Mouse (Mus musculus) layer of hippocampus, postnatal 14 days (tissue): ENCODE results near the gene Dao. TPM values are rescaled to one million over a fixed set of nuclear protein-coding genes. Genes with fewer than 3 reads are reported as not detected.

ENCODE experiments used
- DNase-seq, 2 experiments: peaks; one replicate each; pipeline ENCODE4 v3.0.0; 2021 to 2022; ENCODE audit warnings: low spot score in 2 of 2, mixed read lengths in 1 of 2
- total RNA-seq, 2 experiments: library from RNA; stranded (reverse); gene quantifications; 2 replicates each; pipeline ENCODE4 v1.2.3; 2021

The Dao gene
- total RNA-seq, 2 experiments from 2014 or later: not detected

DNA sequence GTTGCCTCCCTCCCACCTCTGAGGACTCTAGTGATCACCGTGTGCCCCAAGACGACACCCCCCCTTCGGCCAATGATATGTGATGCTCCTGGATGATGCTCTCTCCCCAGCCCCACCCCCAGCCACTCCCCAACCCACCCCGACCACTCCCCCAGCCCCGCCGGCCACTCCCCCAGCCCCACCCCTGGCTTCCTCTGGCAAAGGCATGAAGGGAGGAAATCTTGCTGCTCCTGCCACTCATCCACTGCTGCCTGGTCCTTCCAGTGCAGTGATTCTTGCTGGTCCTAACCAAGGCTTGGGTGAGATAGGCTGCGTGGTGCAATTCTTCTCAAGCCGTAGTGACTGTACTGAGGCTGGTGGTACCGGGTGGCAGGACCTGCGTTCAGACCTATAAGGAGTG, 21.4 kb downstream of the Dao start:
- no peak for DNase-seq

DNA sequence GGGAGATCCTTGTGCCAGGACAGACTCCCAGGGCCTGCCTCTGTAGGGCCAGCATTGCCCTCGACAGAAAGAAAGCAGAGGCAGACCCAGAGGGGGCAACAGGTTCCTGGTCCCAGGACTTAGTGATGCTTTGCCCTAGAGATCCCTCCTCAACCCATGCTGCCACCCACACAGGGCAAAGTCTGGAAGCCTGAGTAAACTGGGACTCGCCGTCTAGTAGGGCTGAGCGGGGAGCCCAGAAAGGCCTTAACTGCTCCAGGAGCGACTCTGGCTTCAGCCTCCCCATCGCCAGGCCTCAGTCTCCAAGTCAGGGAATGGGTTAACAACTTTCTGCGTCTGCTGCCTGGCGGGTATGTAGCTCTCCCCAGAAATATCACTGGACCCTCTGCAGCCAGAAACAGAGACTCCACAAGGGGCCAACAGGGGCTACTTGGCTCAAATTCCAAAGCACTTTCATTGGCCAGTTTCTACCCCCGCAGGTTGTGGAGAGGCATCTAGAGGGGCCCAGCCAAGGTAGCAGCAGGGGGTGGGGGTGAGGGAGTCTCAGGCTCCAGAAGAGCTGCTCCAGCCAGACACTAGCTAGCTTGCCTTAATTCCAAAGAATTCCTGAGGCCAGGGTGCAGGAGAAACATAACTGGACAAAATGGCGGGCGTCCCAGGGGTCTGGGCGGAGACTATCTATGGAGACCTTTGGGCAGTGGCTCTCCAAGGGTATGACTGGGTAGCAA, 23.9 kb downstream of the Dao start:
- DNase-seq: no peak

DNA sequence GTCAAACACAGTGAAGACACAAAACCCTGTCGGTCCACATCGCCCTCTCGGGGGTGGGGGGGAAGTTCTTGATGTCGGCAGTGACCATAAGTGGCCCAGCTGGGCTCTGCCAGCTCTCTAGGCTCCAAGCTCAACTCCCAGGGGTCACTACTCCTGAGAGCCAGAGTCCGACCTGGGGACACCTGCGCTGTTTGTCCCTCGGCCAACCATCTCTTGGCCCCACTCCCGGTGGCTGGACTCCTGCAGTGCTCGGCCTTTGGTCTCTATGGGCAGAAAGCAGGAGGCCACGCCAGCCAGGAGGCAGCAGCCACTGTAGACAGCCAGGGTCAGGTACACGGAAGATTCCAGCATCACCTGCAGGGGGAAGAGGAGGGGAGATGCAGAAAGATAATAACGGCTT, 24.6 kb downstream of the Dao start:
- DNase-seq: no peak

DNA sequence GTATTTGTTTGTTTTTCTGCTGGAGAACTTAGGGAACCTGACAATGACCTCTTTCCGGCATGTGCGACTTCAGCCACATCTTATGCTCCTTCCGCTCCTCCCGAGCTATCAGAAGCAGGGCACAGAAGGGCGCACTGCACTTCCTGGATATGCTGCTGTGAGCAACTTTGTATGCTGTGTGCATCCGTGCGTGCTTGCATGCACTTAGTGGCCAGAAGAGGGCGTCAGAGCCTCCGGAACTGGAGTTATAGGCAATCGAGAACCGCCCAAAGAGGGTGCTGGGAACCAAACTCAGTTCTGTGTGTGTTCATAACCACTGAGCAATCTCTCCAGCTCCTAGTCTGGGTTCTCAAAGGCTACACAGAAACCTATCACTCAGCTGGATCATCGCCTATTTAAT, 27.1 kb downstream of the Dao start:
- DNase-seq: no peak

DNA sequence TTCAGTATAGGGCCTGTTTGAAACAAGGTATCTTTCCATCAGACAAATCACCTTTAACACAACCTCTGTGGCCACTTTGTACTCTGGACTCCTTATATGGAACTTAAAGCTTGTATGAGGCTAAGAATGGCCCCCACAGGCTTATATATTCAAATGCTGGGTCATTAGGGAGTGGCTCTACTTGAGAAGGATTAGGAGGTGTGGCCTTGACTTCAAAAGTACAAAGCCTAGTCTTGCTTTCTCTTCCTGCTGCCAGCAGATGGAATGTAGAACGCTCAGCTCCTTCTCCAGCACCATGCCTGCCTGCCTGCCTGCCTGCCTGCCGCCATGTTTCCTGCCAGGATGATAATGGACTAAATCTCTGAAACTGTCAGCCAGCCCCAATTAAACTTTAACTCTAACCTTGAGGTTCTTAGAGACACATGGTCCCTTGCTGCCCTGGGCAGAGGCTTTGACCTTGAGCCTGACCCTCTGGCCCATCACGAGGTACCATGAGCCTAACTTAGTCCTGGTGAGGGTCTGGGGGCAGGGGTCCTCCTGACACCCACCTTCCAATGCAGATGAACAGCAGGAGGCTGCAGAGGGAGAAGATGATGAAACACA, 28.8 kb downstream of the Dao start:
- no peak for DNase-seq

DNA sequence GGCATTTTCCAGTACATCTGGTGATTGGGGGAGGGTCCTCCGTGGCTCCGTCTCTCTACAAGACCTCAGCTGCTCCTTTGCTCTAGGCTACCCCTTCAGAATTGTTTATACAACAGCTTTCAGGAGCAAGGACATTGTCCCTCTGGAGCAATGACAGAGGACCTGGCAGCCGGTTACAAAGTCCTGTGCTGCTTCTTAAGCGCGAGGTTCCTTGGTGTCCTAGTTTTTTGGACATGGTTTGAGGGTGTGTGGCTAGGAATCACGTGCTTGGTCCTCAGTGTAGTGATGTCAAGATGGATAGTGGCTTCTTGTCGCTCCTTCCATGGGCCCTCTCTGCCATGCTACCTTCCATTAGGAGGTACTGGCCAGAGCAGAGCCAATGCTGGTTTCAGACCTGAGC, 30.9 kb downstream of the Dao start:
- no peak for DNase-seq

DNA sequence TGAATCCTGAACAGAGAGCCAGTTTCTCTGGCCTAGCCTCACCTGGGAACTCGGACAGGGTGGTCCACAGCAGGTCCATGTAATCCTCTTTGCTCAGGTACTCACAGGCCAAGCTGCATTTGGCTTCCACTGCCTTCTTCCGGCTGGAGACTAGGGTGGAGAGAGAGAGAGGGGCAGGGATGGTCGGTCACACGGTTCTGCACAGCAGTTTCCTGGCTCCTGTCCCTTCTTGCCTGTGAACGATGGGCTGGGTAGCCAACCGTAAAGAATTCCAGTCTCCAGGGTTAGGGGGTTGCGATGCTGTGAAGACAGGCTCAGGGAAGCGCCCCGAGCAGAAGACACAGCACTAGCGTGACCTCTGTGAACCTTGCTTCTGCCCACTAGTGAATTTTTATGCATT, 31.6 kb downstream of the Dao start:
- no peak for DNase-seq

DNA sequence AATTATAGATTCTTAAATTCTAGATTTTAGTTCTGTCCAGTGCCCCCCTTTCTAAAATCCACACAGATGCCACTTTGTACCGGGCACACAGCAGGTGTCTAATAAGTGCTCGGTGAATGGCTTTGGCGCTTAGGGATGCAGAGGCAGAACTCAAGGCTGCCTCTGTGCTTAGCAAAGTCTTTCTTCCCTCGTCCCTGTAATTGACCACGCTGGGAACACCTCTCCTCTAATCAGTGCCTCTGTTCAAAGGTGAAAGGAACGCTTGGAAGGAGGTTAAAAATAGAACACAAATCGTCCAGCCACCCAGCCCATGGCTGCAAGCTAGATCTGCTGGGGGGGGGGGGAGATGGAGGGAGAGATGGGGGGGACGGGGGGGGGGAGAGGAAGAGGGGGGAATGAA, 37.0 kb downstream of the Dao start:
- no peak for DNase-seq

DNA sequence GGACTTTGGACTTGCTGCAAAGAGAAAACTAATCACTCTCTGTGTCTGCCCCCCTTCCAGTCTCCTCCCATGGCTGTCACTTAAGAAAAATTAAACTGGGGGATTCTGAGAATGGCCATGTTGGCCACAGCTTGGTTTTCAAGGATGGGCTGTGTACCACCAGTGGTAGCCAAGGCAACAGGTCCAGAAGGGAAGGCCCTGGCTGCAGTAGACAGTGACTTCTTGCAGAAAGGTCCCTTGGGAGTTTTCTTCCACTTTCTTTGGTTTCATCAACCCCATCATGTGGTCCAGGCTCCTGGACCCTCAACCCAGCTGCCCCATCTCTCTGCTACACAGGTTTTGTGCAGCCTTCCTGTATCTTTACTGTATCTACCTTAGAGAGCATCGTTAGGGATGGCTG, 37.4 kb downstream of the Dao start:
- no peak for DNase-seq

DNA sequence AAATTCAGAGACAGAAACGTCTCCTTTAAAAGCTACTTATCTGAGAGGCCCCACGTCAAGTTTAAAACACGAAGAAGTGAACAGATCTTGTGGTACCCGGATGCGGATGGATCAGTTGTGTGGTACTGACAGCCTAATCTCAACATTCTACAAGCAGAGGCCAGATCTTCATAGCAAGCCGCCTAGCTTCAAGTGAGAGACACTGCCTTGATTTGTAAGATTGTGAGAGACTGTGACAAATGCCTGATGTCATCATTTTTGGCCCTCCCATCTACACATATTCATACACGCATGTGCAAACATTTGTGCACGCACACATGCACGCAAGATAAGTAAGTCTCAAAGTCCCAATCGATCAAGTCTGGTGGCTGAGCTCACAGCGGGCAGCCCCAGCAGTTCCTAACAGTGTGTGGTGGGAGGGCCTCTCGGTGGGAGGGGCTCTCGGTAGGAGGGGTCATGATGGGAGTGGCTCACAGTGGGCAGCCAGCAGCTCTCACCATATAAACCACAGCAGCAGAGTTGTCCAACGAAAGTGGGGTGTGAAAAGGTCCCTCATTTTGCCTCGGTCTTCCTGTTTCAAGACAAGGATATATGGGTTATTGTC, 37.9 kb downstream of the Dao start:
- DNase-seq: no peak

DNA sequence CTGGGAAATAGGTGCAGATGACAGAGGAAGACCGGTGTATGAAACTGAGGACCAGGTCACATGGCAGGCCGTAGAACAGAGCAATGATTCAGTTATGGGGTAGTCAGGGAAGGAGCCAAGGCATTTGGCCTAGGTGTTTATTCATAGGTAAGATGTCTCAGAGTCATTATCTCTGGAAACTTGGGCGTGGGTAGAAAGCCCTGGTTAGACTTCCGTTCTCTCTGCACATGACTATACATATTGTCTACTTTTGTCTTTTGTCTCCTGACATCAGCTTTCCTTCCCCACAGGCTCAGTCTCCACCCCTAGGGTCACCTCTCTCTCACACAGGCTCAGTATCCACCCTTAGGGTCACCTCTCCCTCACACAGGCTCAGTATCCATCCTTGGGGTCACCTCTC, 40.3 kb downstream of the Dao start:
- no peak for DNase-seq

DNA sequence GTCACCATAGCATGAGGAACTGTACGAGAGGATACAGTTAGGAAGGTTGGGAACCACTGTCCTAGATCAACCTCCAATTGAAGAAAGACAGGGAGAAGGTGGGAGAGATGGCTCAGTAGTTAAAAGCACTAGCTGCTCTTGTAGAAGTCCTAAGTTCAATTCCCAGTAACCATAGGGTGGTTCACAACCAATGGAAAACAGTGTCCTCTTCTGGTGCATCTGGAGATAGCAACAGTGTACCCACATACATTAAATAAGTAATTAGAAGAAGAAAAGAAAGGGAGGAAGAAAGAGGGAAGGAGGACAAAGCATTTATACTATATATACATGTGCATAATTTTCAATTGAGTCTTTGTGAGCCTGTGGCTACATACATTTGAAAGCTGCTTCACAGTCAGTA, 41.6 kb downstream of the Dao start:
- no peak for DNase-seq

DNA sequence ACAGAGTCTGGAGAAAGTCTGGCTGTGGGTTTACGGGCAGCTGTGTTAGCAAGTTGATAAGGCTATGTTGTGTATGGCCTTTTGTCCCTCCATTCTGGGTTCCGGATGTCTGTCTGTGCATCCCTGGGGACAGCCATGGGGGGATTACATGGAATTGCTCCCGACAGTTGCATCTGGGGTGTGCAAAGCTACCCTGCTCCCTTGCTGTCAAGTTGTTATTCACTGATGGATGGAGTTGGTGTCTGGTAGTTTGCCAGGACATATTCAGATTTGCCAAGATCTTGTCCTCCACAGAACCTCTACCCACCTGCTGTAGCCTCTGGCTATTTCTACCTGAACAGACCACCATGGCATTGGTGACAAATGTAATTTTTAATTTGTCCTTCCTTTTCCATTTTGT, 42.6 kb downstream of the Dao start:
- no peak for DNase-seq

DNA sequence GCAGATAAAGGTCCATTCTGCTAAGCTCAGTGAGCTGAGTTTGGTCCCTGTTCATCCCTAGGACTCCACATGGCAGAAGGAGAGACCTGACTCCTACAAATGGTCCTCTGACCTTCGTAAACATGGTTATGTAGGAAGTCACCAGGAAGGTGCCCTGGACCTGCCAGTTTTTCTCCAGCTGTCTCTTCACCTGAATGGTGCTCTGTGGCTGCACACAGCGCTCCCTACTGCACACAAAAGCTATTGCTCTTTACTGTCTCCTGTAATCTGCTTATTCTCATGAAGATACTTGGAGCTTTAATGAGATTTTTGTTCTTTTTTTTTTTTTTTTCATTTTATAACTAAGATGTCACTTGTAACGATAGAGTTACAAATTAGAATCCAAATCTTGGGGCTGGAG, 43.1 kb downstream of the Dao start:
- no peak for DNase-seq

DNA sequence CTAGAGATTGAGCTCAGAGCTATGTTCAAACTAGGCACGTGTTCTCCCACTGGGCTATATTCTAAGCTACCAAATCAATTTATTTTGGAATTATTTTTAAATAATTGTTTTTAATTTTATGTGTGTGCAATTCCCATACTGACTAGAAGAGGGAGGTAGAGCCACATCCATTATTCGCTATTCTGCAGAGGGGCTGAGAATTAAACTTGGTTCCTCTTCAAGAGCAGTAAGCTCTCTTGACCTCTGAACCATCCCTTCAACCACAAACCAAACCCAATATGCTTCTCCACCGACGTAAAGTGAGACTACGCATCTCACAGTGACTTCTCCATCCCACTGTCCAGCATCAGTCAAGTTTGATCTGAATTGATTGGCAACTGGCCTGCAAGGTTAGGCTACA, 43.7 kb downstream of the Dao start:
- no peak for DNase-seq

DNA sequence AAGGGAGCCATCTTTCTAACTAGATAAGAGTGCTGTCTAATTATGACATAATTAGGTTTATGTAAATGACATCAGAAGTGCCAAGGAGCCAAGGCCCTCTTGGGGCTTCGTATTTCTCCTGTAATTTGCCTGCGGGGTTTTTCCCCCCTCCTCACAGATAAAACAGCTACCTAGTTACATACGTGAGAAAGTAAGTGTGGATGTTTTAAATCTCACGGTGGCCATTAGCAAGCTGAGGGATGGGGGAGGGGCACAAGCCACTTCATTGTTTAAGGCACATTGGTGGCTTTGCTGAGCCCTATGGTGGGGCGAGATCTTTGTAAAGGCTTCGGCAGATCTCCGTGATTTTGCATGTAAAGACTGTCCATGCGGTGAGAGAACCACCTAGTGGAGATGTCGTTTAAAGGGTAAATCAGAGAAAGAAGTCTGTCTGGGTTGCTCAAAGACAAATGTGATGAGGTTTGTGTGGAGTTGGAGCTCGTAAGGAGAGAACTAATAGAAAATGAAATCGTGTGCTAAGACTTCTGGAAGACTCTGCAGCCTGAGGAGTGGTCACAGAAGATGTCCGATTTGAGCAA, 45.3 kb downstream of the Dao start:
- no peak for DNase-seq

DNA sequence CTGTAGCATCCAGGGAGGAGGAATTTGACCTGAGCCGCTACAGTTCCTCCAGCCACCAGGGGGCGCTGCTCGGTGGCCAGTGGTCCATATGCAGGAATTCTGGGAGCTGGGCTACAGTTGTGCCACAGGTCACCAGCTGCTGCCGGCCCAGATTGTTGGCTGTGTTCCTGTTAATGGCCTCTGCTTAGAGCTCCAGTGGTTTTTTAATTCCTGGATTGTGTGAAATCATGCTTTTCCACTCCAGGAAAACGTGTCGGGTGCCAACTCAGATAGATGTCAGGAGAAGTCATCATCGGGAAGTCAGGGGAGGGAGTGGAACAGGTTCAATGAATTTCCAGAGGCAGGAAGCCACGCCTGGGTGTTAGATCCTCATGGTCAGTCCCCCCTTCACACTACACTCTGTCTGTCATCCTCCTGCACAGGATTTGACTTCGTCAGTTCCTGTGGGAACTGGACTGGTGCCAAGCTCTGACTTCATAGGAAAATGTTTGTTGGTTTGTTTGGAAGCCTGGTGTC, 48.8 kb downstream of the Dao start:
- peak in 1 of 2 experiments; percentile 24 for DNase-seq

DNA sequence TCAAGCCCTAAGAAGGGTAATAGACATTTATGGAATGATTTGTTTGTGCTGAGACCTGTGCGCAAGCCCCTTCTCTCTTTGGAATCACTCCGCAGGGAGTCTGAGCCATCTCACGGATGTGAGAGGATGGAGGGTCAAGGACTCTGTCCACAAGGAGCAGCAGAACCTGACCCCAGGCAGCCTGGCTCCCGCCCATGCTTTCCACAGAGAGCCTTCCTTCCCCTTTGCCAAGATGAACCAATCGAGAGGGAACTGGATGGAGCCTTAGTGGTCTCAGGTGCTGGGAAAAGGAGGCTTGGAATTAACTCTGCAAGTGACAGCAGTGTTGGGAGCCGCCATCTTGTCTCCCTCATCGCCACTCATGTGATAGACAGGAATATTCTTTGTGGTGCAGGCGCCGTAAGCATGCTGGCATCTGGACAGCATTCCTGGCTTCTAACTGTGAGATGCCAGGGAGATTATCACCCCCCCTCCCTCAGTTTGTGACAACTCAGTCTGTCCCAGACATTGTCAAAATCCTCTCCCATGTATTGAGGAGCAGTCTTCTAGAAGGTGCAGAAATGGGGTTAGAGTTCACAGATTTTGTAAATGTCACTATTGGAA, 53.7 kb downstream of the Dao start:
- no peak for DNase-seq

DNA sequence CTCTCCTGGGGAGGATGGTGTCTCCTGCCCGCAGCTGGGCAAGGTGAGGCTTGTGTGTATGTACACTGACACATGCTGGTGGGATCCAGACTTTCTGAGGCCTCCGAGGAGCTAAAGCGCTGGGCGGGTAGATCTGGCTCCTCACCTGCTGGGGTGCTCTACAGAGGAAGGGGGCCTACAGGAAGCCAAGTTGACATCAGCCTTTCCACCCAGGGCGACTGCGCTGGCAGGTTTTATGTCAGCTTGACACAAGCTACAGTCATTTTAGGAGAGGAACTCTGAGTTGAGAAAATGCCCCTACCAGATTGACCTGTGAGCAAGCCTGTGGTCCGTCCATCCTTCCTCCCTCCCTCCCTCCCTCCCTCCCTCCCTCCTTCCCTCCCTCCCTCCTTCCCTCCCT, 58.2 kb downstream of the Dao start:
- DNase-seq: no peak

DNA sequence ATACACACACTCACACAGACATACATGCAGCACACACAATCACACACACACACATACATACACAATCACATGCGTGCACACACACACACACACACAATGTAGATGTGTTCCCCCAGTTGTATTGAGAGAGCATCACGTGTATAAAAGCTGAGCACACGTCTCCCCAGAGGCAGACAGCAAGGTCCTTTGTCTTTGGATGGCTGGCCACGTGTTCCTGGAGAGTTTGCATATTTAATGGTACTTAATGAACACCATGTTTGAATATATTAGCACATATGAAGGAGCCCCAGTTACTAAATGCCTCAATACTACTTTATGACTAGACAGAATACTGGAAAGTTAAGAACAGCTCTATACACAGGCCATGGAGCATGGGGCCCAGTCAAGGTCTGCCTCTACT, 60.5 kb downstream of the Dao start:
- no peak for DNase-seq

DNA sequence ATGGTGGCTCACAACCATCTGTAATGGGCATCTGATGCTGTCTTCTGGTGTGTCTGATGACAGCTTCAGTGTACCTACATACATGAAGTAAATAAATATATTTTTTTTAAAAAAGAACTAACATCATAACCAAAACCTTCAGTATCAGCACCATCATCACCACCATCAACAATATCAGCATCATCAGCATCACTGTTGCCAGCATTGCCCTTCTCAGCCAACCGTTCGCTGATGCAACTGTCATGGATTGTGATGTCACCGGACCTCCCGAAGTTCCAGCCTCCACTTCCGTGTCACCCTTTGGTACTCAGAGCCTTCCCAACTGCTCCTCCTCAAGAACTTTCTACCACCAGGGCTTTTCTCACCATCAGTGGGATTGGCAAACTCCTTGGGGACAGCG, 61.7 kb downstream of the Dao start, which contains the start of gene Usp30:
Gene Usp30, plus strand, starts transcription at position 301 of the 400 bp plus-strand sequence.
- no peak for DNase-seq

DNA sequence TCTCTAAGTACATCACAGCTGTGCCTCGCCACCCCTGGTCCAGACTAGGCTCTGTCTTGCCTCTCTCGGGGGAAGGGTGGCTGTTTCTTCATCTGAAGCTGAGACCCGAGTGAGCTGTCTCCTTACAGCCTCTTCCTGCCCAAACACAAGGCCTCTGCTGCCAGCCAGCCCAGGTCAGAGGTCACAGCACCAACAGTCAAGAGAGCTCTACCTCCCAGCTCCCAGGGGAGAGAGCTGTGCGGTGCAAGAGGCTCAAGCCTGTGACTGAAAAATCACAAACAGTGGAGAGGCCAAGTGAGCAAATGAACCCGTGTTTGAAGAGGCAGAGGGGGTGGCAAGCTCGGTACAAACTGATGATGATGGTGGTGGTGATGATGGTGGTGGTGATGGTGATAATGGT, 63.1 kb downstream of the Dao start:
- no peak for DNase-seq
